Mouse (Mus musculus) bone marrow, adult 2 months (tissue): ENCODE data around the gene Bach1.

Experiments used
- CTCF ChIP-seq: fragments of 200-500 bp; IDR thresholded peaks from 2 replicates; pipeline ENCODE4 v1.5.1; 2011; ENCODE audit warnings: low read length, control low read depth; ENCODE audit not compliant: control insufficient read depth, insufficient read depth
- POLR2A ChIP-seq: fragments of 200-500 bp; IDR thresholded peaks from 2 replicates; pipeline ENCODE4 v1.6.1; 2011; ENCODE audit warnings: low read depth, mild to moderate bottlenecking, control low read depth, low read length, borderline replicate concordance; ENCODE audit not compliant: control insufficient read depth

DNA sequence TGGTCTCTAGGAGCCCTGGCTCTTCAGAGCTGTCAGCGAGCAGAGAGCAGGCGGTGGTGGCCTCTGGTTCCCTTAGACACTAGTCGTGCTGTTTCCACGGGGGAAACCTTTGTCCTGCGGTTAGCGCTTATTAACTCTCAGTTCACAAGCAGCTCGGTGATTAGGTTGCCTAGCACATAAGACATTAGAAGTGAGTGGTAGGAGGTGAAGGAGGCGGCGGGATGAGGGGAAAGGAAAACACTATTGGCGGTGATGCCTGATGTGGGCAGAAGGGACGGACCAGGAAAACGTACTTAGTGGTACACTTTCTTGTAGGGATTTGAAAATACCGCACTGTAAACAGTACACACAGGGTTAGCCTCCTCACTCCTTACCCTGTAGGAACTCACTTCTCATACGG is 29.2 kb downstream of the Bach1 start:
- TF ChIP-seq POLR2A (no peak), CTCF (no peak)
